Mouse (Mus musculus) R1 (cell line): Measurements from ENCODE around the gene Fam217a.
A peak's percentile ranks its signal among the peaks of the same experiment; 100 is the strongest.
"Not testable (repeated sequence)": the region's sequence is repeated elsewhere in the genome, so short reads cannot be mapped to it uniquely, and the experiment has no call there.

Source experiments
- DNase-seq: peaks from one replicate; pipeline ENCODE4 v3.0.0-alpha.2; 2018; ENCODE audit warnings: low read depth, low spot score

The Fam217a gene

GRCm38 (mm10) chr13:34874736-34875135 lies 49.4 kb downstream of the Fam217a start:
- DNase-seq: not testable (repeated sequence)

- DNase-seq: peak; percentile 97
Measured at GRCm38 (mm10) chr13:34873801-34874681, 50.1 kb downstream of the Fam217a start.

- DNase-seq: peak; percentile 85
Measured at GRCm38 (mm10) chr13:34864420-34865169, 59.5 kb downstream of the Fam217a start.

DNA sequence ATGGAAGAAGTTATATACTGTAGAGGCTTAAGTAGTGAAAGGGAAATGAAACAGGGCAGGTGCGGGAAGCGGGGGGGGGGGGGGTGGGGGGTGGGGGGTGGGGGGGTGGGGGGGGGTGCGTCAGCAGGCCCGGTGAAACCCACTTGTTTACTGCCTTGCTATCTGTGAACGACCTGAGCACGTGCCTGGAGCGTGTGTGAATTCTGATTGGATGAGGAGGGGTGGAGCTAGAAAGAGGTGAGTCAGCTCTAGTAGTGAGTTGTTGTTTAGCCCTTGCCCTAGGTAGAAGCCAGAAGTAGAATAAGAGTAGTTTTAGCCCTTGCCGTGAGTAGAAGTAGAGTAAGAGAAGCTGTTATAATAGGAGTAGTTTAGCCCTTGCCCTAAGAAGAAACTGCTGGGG lies 62.9 kb downstream of the Fam217a start:
- DNase-seq: not testable (repeated sequence)
